Mouse (Mus musculus) olfactory bulb, adult 2 months (tissue): ENCODE measurements at regions not wholly inside any gene's neighbourhood (a gene's known extent, or its start where the extent isn't known, plus 50 kb on each side); places are given as distances from the start of the nearest gene placed in this dataset.

Experiments used
- CTCF ChIP-seq: fragments of 200-500 bp; IDR thresholded peaks from 2 replicates; pipeline ENCODE4 v1.5.1; 2012; ENCODE audit warnings: low read depth, mild to moderate bottlenecking, low read length, moderate library complexity; ENCODE audit not compliant: insufficient read depth
- POLR2A ChIP-seq: fragments of 200-500 bp; IDR thresholded peaks from 2 replicates; pipeline ENCODE4 v1.6.1; 2012; ENCODE audit warnings: mild to moderate bottlenecking, low read depth, low read length, moderate library complexity; ENCODE audit not compliant: insufficient read depth

GRCm38 (mm10) chr3:117044809-117045208, 76.0 kb upstream of the Palmd start:
- TF ChIP-seq POLR2A = no peak
- no peak for TF ChIP-seq CTCF
